Mouse (Mus musculus) MEL (cell line): ENCODE results near the gene Fam102b.

Experiments
- CHD1 ChIP-seq: IDR thresholded peaks from 2 replicates; pipeline ENCODE4 v1.6.1; 2012; ENCODE audit warnings: low read depth, mild to moderate bottlenecking, inconsistent platforms, low read length, improper control_type of control experiment
- CHD2 ChIP-seq: IDR thresholded peaks from 2 replicates; pipeline ENCODE4 v1.6.1; 2011; ENCODE audit warnings: low read length, improper control_type of control experiment
- CTCF ChIP-seq, 3 experiments: IDR thresholded peaks in 2 of 3; conservative IDR thresholded peaks in 1 of 3; 2 replicates each; pipeline ENCODE4 v1.5.1; 2011 to 2012; ENCODE audit warnings: low read length in 3 of 3, low read depth in 2 of 3, mild to moderate bottlenecking in 2 of 3, improper control_type of control experiment in 1 of 3, inconsistent platforms in 1 of 3, mixed read lengths in 1 of 3, moderate library complexity in 1 of 3; ENCODE audit not compliant: control insufficient read depth in 1 of 3, insufficient read depth in 1 of 3, poor library complexity in 1 of 3, severe bottlenecking in 1 of 3
- E2F4 ChIP-seq: IDR thresholded peaks from 2 replicates; pipeline ENCODE4 v1.6.1; 2011; ENCODE audit warnings: low read depth, low read length, improper control_type of control experiment, borderline replicate concordance
- MAX ChIP-seq: IDR thresholded peaks from 2 replicates; pipeline ENCODE4 v1.6.1; 2011; ENCODE audit warnings: low read length, improper control_type of control experiment
- MXI1 ChIP-seq: IDR thresholded peaks from 2 replicates; pipeline ENCODE4 v1.6.1; 2011; ENCODE audit warnings: mild to moderate bottlenecking, low read depth, low read length, improper control_type of control experiment
- NELFE ChIP-seq: IDR thresholded peaks from 2 replicates; pipeline ENCODE4 v1.6.1; 2011; ENCODE audit warnings: low read depth, low read length, improper control_type of control experiment
- NRF1 ChIP-seq: IDR thresholded peaks from 2 replicates; pipeline ENCODE4 v1.6.1; 2014; ENCODE audit warnings: low read depth, mild to moderate bottlenecking, inconsistent platforms, low read length, improper control_type of control experiment, moderate library complexity; ENCODE audit not compliant: poor library complexity, insufficient read depth, severe bottlenecking
- POLR2A ChIP-seq, 2 experiments: IDR thresholded peaks; 2 replicates each; pipeline ENCODE4 v1.6.1; 2011 to 2012; ENCODE audit warnings: low read length in 2 of 2, mild to moderate bottlenecking in 2 of 2, control low read depth in 1 of 2, improper control_type of control experiment in 1 of 2, low read depth in 1 of 2, moderate library complexity in 1 of 2; ENCODE audit not compliant: control insufficient read depth in 1 of 2, insufficient read depth in 1 of 2, poor library complexity in 1 of 2
- POLR2AphosphoS2 ChIP-seq: IDR thresholded peaks from 2 replicates; pipeline ENCODE4 v1.6.1; 2011; ENCODE audit warnings: low read length, improper control_type of control experiment
- RCOR1 ChIP-seq: IDR thresholded peaks from 2 replicates; pipeline ENCODE4 v1.6.1; 2012; ENCODE audit warnings: low read depth, mild to moderate bottlenecking, inconsistent platforms, low read length, improper control_type of control experiment
- TAL1 ChIP-seq: IDR thresholded peaks from 2 replicates; pipeline ENCODE4 v1.6.1; 2012; ENCODE audit warnings: mild to moderate bottlenecking, inconsistent platforms, low read length, moderate library complexity, mixed read lengths
- TCF12 ChIP-seq: IDR thresholded peaks from 2 replicates; pipeline ENCODE4 v1.6.1; 2014; ENCODE audit warnings: low read depth, mild to moderate bottlenecking, inconsistent platforms, low read length, improper control_type of control experiment, moderate library complexity
- USF1 ChIP-seq: IDR thresholded peaks from 2 replicates; pipeline ENCODE4 v1.6.1; 2014; ENCODE audit warnings: low read depth, mild to moderate bottlenecking, inconsistent platforms, low read length, improper control_type of control experiment, moderate library complexity

DNA sequence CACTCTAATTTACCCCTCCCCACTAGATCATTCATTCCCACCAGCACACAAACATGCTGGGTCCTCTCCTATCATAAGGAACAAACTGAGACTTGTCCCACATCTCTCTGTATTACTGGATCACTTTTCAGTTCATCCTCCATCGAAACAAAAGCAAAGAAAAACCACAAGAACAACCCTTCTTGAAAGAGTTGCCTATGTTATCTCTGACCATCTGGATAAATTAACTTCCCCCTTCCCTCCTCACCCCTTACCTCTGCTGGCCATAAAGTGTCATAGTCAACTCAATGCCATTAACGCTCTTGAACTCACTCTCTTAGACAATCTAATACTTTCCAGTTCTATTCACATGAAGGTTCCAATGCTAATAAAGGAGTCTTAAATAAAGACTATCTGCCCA lies 32.9 kb downstream of the Fam102b start:
- no peak for TF ChIP-seq POLR2AphosphoS2
- peak; percentile 77 for TF ChIP-seq RCOR1
- TF ChIP-seq CTCF (IDR thresholded peaks at IDR 0.05 in 2 of 3, conservative IDR thresholded peaks at IDR 0.05 in 1 of 3; ENCODE audit: control insufficient read depth in 1 of 3, insufficient read depth in 1 of 3, low read depth in 2 of 3, low read length in 3 of 3, poor library complexity in 1 of 3, severe bottlenecking in 1 of 3): no peak; a peak in 1 of 6 replicates
- no peak for TF ChIP-seq POLR2A (IDR thresholded peaks at IDR 0.05; ENCODE audit: control insufficient read depth in 1 of 2, insufficient read depth in 1 of 2, low read depth in 1 of 2, low read length in 2 of 2, poor library complexity in 1 of 2)
- no peak for TF ChIP-seq MAX
- peak; percentile 65 for TF ChIP-seq TAL1
- no peak for TF ChIP-seq NRF1
- TF ChIP-seq E2F4: no peak
- TF ChIP-seq NELFE: no peak
- TF ChIP-seq TCF12: peak; percentile 80
- TF ChIP-seq MXI1: no peak
- no peak for TF ChIP-seq CHD1
- TF ChIP-seq USF1: no peak
- no peak for TF ChIP-seq CHD2
